Mouse (Mus musculus) C2C12 (cell line): Measurements from ENCODE around the gene Ccdc6. TPM values are rescaled to one million over a fixed set of nuclear protein-coding genes. Genes with fewer than 3 reads are reported as not detected.

ENCODE experiments used
- H3K27me3 ChIP-seq: one replicate; pipeline ENCODE4 v1.6.1; 2011; ENCODE audit not compliant: control insufficient read depth, insufficient read depth, insufficient read length
- H3K36me3 ChIP-seq: one replicate; pipeline ENCODE4 v1.6.1; 2011; ENCODE audit not compliant: control insufficient read depth, insufficient read depth
- H3K4me3 ChIP-seq: one replicate; pipeline ENCODE4 v1.5.1; 2011; ENCODE audit warnings: mild to moderate bottlenecking, control low read depth; ENCODE audit not compliant: poor library complexity, insufficient read depth, severe bottlenecking
- H3K79me2 ChIP-seq: one replicate; pipeline ENCODE4 v1.6.1; 2011; ENCODE audit not compliant: control insufficient read depth, insufficient read depth
- H3K79me3 ChIP-seq: one replicate; pipeline ENCODE4 v1.6.1; 2011; ENCODE audit warnings: low read depth, control low read depth
- H3ac ChIP-seq: one replicate; pipeline ENCODE3; 2011; ENCODE audit warnings: low read depth; ENCODE audit not compliant: control insufficient read depth, insufficient read length
- CEBPB ChIP-seq: IDR thresholded peaks from one replicate; pipeline ENCODE4 v1.6.1; 2011; ENCODE audit warnings: low read depth, mild to moderate bottlenecking, control low read depth, moderate library complexity
- CTCF ChIP-seq: IDR thresholded peaks from one replicate; pipeline ENCODE4 v1.5.1; 2011; ENCODE audit not compliant: control insufficient read depth, insufficient read depth, insufficient read length
- FOSL1 ChIP-seq: IDR thresholded peaks from one replicate; pipeline ENCODE4 v1.8.0; 2011; ENCODE audit warnings: mild to moderate bottlenecking, low read length; ENCODE audit not compliant: poor library complexity, insufficient read depth, severe bottlenecking
- MAX ChIP-seq: IDR thresholded peaks from one replicate; pipeline ENCODE4 v1.6.1; 2011; ENCODE audit warnings: mild to moderate bottlenecking, control low read depth
- MYOD1 ChIP-seq: IDR thresholded peaks from one replicate; pipeline ENCODE4 v1.6.1; 2011; ENCODE audit warnings: low read depth; ENCODE audit not compliant: control insufficient read depth, insufficient read length
- MYOG ChIP-seq: IDR thresholded peaks from one replicate; pipeline ENCODE4 v1.6.1; 2011; ENCODE audit not compliant: control insufficient read depth, insufficient read length; ENCODE audit errors: extremely low read depth
- USF1 ChIP-seq: IDR thresholded peaks from one replicate; pipeline ENCODE4 v1.6.1; 2011; ENCODE audit warnings: low read depth, mild to moderate bottlenecking, control low read depth, moderate library complexity
- polyA plus RNA-seq: library from polyadenylated mRNA; unstranded; fragments of >200 nt; fragmentation: generic; extraction: Trizol; gene quantifications from one replicate; pipeline ENCODE4 v1.2.1, GENCODE M21; 2012; ENCODE audit warnings: missing spikeins

Ccdc6 gene
- polyA plus RNA-seq, 1 experiment: 16.8 TPM

GRCm38 (mm10) chr10:70071334-70071733 lies 25.6 kb upstream of the Ccdc6 start:
- Histone ChIP-seq H3ac (no peak overlapping the region), H3K79me2 (no peaks in the 10 kb centered on the region), H3K36me3 (no peaks in the 10 kb centered on the region), H3K79me3 (no peaks in the 10 kb centered on the region), H3K27me3 (no peaks in the 10 kb centered on the region), H3K4me3 (no peak overlapping the region)
- TF ChIP-seq FOSL1 (no peak), MYOG (no peak), CEBPB (no peak), MAX (no peak), MYOD1 (no peak), USF1 (no peak)

- H3K79me2 ChIP-seq: no peaks in the 10 kb centered on the region
- H3K79me3 ChIP-seq: no peaks in the 10 kb centered on the region
- no peaks in the 10 kb centered on the region for H3K27me3 ChIP-seq
- TF ChIP-seq MYOG (no peak), MAX (no peak), CTCF (no peak), USF1 (no peak), FOSL1 (no peak), CEBPB (no peak), MYOD1 (no peak)
- H3ac ChIP-seq: no peak overlapping the region
- H3K36me3 ChIP-seq: no peaks in the 10 kb centered on the region
- no peak overlapping the region for H3K4me3 ChIP-seq
Measured at GRCm38 (mm10) chr10:70077452-70077851, 19.5 kb upstream of the Ccdc6 start.

- H3K27me3 ChIP-seq: no peaks in the 10 kb centered on the region
- H3ac ChIP-seq: no peak overlapping the region
- no peak for TF ChIP-seq FOSL1
- TF ChIP-seq CEBPB: no peak
- TF ChIP-seq USF1: no peak
- TF ChIP-seq CTCF: no peak
- TF ChIP-seq MYOD1: no peak
- no peak for TF ChIP-seq MAX
- no peak for TF ChIP-seq MYOG
- H3K36me3 ChIP-seq: no peaks in the 10 kb centered on the region
- no peaks in the 10 kb centered on the region for H3K79me2 ChIP-seq
- H3K79me3 ChIP-seq: no peaks in the 10 kb centered on the region
- no peak overlapping the region for H3K4me3 ChIP-seq
Measured at GRCm38 (mm10) chr10:70080908-70081307, 16.0 kb upstream of the Ccdc6 start.

DNA sequence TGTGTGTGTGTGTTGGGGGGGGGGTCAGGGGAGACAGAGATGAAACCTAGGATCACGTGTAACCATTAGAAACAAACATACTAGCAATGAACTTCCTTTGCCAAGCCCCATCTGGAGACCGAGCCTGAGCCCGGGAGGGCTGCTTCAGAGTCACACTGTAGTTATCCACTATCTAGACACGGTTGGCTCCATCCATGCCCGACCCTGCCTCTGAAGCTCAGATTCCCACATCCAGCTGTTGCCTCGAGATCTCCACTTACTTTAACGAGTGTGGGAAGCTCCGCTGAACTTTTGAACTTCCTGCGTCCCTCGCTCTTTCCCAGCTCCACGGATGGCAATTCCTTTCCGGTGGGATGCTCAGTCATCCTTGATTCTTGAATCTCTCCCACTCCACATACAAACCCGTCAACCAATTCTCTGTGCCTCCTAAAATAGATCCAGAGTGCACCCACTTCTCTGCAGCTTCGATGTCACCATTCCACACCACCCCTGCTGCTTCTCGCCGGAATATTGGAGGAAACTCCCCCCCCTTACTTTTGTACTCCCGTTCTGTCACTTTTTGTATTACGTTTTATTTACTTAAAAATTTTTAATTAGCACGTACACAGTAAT lies 15.3 kb upstream of the Ccdc6 start:
- no peak overlapping the region for H3ac ChIP-seq
- H3K4me3 ChIP-seq: no peak overlapping the region
- no peaks in the 10 kb centered on the region for H3K27me3 ChIP-seq
- H3K36me3 ChIP-seq: no peaks in the 10 kb centered on the region
- TF ChIP-seq MAX: no peak
- peak; percentile 58 for TF ChIP-seq MYOD1
- H3K79me3 ChIP-seq: no peaks in the 10 kb centered on the region
- no peaks in the 10 kb centered on the region for H3K79me2 ChIP-seq

DNA sequence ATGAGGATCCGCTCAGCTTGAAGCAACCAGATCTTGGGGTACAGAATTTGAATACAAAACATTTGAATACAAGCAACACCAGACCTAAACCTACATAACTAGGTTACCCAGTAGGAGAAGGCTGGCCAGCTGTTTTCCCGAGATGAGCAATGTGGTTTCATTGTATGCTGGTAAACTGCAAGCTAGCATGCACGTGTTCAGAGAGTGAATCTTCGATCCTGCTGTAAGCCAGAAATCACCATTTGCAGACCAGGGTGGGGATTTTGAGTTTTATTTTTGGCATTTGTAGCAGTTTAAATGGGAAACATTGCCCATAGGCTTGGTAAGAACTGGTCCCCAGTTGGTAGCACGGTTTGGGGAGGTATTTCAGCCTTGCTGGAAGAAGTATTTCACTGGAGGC lies 13.7 kb upstream of the Ccdc6 start:
- Histone ChIP-seq H3K27me3 (no peaks in the 10 kb centered on the region), H3K79me3 (no peaks in the 10 kb centered on the region), H3K4me3 (no peak overlapping the region), H3K36me3 (no peaks in the 10 kb centered on the region), H3K79me2 (no peaks in the 10 kb centered on the region), H3ac (no peak overlapping the region)
- TF ChIP-seq FOSL1: no peak
- TF ChIP-seq CEBPB: no peak

GRCm38 (mm10) chr10:70085256-70085961 lies 11.5 kb upstream of the Ccdc6 start:
- Histone ChIP-seq H3K27me3 (no peaks in the 10 kb centered on the region), H3K79me2 (no peaks in the 10 kb centered on the region), H3ac (no peak overlapping the region), H3K4me3 (no peak overlapping the region), H3K36me3 (no peaks in the 10 kb centered on the region), H3K79me3 (no peaks in the 10 kb centered on the region)
- TF ChIP-seq MYOD1 (no peak), MAX (no peak), MYOG (no peak)
